Mouse (Mus musculus) lung, postnatal 4 days (tissue): ENCODE results near the gene Prpf6.

Experiments used
- DNase-seq, 2 experiments: peaks; one replicate each; pipeline ENCODE4 v3.0.0; 2021

Prpf6 gene

DNA sequence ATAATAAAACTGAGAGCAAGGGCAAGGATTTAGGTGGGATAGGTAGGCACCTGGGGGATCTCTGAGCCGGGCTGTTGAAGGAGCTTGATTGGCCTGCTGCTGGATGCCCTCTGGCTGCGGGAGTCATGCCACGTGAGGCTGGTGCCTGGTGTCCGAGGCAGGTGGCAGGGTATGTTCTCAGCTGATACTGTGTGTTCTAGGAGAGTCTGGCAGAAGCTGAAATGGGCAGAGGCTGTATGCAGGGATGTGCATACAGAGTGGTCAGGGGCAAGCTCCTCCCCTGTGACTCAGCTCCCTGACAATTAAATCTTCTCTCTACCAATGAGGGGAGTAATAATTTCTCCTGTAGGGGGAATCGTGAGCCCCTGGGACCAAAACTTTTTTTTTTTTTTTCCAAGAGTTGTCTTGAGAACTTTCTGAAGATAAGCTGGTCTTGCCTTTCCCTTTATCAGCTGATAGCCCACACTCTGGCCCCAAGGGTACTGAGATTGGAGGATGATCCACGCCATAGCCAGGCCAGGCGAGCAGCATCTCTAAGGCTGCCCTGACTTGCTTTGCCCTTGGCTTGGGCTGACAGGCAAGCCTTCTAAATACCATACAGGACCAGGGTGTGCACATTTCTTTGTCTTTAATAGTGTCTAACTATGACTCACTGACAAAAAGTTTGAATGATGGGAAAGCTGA is 5.9 kb downstream of the Prpf6 start:
- DNase-seq, result peak in 1 of 2 experiments; percentile 21

GRCm38 (mm10) chr2:181598454-181599351 is 7.0 kb downstream of the Prpf6 start, which contains the start of gene Samd10:
TSS of gene Samd10 (minus strand) at chr2:181599212.
- DNase-seq, result peak; percentile 73 to 80

- DNase-seq, result no peak
Measured at GRCm38 (mm10) chr2:181600226-181600758, 8.6 kb downstream of the Prpf6 start.

GRCm38 (mm10) chr2:181600828-181601750 is 9.4 kb downstream of the Prpf6 start:
- DNase-seq, result peak; percentile 97

DNA sequence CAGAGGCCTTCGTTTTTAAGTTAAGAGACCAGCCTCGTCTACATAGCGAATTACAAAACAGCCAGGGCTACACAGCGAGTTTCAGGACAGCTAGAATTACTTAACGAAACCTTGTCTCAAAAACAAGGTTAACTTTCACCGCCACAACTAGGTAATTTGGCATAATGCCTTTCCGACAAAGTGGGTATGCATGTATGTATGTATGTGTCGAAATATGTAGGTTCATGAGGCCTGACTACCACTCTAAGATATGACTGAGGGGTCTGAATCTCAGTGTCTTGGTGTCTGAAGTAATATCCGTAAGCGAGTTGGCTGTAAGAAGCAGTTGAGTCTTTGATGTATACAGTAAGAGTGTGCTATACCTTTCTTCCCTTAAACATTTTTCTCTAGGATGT is 10.1 kb downstream of the Prpf6 start:
- no peak for DNase-seq

DNA sequence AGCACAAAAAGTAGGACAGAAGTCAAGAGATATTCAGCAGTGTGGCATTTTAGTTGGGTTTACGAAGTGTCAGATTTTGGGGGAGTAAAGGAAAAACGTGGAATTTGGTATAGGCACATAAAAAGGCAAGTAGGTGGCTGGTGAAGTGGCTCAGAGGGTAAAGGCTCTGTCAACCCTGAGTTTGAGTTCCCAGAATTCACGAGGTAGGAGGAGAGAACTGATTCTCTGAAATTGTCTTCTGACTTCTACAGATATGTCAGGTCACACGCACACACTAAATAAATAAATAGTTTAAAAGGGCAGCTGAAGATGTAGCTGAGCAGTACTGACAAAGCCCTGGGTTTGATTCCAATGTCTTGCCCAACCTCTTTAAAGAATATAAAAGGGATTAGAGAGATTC is 10.7 kb downstream of the Prpf6 start:
- DNase-seq, result no peak

DNA sequence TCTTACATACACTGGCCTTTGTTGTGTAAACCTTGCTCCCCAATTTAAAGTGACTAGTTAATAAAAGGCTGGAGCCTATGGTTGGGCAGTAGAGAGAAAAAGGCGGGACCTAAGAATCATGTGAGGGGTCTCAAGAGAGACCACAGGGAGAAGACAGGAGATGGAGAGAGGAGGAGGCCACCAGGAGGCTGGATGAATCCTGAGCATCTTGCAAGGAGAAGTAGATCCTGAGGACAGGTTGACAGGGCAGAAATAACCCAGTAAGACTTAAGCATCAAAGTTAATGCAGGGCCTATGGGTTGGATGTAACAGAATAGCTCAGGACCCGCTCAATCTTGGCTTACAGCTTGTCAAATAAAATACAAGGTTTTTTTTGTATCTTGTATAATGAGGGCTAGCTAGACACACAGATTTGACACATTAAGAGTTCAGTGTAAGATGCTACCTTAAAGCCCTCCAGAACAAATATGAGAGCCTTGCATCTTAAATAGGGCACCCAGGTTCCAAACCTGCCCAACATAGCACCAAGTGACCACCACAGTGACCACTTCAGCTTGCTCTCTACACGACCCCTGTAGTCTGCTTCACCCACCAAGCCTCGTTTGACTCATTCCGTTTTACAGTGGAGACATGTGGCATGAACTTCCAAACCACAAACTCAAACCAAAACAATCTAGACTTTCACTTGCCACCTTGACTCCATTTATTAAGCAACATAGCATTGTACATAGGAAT is 27.3 kb downstream of the Prpf6 start:
- no peak for DNase-seq

DNA sequence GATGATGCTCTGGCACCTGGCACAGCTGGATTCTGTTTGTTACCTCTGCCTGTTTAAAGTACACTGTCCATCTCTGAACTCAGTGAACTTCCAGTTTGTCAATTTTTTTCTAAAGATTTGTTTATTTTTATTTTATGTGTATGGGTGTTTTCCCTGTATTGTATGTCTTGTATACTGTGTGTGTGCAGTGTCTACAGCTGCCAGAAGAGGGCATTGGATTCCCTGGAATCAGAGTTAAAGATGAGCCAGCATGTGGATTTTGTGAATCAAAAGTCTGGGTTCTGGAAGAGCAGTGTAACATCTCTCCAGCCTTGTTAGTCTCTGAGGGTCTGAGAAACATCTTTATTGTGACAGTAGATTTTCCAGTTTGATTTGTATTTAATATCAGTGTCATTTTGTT is 31.7 kb downstream of the Prpf6 start:
- DNase-seq, result peak in 1 of 2 experiments; percentile 28

- DNase-seq, result no peak
Measured at GRCm38 (mm10) chr2:181628471-181628870, 36.8 kb downstream of the Prpf6 start.

DNA sequence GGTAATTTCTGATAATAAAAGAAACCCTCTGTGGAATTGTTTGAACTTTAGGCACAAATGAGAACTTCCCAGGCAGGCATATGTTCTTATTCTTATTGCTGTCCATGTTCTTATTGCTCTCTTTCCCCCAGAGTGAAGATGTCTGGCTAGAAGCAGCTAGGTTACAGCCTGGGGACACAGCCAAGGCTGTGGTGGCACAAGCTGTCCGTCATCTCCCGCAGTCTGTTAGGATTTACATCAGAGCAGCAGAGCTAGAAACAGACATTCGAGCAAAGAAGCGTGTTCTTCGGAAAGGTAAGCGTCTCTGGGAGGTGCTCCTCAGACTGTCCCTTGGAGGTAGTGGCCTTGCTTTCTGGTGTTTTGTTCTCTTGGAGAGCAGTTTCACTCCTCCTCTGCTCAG is 41.0 kb downstream of the Prpf6 start:
- DNase-seq, result no peak

DNA sequence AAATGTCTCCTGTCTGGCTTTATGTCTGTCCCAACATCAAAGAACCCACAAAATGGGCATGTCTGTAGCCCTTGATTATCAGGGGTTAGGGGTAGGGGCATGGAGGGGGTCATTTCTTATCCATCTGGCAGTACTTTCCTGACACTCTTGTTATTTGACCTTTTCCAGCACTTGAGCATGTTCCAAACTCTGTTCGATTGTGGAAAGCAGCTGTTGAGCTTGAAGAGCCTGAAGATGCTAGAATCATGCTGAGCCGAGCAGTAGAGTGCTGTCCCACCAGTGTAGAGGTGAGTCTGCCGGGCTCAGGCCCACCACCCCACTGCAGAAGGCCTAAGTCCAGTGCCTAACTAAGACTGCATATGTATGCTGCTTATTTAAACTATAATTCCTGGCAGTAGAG is 44.2 kb downstream of the Prpf6 start:
- DNase-seq, result no peak

DNA sequence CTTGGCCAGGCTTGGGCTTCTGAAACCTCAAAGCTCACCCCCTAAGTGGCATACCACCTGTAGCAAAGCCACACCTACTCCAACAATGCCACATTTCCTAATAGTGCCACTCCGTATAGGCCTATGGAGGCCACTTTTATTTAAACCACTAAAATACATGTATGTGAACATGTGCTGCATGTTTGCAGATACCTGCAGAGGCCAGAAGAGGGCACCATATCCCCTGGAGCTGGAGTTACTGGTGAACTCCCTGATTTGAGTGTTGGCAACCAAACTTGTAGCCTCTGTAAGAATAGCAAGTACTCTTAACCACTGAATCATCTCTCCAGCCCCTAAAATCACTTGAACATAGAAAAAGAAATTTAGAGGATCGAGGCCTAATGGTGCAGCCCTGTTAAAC is 52.7 kb downstream of the Prpf6 start:
- peak; percentile 41 to 54 for DNase-seq

GRCm38 (mm10) chr2:181645666-181646065 is 54.0 kb downstream of the Prpf6 start:
- DNase-seq, result no peak

GRCm38 (mm10) chr2:181646626-181647472 is 55.2 kb downstream of the Prpf6 start:
- no peak for DNase-seq

- DNase-seq, result no peak
Measured at GRCm38 (mm10) chr2:181648926-181649325, 57.3 kb downstream of the Prpf6 start.

DNA sequence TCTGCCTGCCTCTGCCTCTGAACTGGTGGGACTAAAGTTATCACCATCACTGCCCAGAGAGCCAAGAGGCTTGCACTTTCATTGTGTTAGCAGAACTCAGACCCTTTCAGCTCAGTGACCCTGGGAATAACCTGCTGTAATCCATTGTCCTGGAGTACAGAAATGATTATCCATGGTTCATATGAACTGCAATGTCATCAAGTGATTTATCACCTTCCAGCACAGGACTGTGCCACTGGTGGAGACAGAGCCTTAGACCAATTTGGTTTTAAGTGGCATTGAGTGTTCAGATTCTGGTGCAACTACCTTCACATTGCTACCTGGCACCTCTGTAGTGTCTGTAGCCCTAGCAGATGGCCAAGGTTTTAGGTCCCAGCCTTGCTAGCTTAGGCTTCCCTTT is 61.4 kb downstream of the Prpf6 start:
- no peak for DNase-seq

GRCm38 (mm10) chr2:181653523-181653922 is 61.9 kb downstream of the Prpf6 start:
- no peak for DNase-seq

- no peak for DNase-seq
Measured at GRCm38 (mm10) chr2:181656734-181657133, 65.1 kb downstream of the Prpf6 start, which contains the start of gene Gm29797. TSS of gene Gm29797 (plus strand) at chr2:181657034.

DNA sequence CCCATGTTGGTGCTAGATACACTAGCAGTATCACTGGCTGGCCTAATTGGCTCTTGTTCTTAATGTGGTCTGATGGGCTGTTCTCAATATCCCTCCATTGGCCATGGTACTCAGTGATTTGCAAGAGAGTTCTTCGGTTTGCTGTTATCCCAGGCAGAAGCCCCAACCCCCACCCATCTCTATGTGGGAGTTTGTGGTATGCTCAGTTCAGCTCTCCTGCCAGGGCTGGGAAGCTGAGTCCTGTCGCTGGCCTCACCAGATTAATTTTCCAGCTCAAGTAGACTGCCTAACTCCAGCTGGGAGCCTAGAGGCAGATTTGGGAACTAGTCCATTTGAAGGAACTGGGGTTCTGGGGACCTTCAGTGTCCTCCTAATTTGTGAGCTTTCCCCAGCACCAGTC is 65.8 kb downstream of the Prpf6 start:
- no peak for DNase-seq

GRCm38 (mm10) chr2:181658528-181658927 is 66.9 kb downstream of the Prpf6 start:
- DNase-seq, result no peak
